Mouse (Mus musculus): ENCODE results near the gene Mtfr1l.

DNA sequence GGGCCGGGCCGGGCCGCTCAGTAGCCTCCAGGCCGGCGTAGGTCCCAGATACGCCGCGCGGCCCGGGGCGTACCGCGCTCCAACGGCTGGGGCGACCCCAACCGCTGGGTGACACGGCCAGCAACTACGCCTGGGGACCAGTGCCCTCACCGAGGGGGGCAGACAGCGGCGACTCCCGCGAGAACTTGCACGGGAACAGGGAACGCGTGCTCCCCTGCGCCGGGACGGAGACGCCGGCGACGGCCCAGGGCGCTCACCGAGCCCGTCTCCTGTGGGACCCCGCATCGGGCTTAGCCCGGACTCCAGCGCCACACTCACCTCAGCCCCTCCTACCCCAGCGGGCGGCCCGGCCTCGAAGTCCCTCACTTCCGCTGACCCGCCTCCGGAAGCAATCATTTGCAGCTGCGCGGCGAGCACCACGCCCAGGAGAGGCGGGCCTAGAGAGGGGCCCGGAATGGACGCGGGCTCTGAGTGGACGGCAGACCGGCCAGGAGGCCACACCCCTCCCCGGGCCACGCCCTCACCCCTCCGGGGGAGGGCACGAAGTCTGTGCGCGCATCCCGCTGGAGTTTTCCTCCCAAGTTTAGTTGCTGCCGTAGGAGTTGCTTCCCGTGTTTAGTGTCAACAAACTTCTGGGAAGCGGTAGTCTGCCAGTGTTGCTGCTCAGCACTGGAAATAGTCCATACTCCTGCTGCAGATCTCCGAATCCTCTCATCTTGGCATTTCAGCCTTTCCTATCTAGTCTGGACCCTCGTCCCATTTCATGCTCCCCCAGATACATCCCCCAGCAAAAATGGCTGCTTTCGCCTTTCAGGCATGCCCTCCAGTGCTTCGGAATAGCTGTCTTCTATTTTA, at the start of gene Mtfr1l:
- TF ChIP-seq EP300 (IDR thresholded peaks at IDR 0.05; ENCODE audit: low read depth) (no peak), CTCF (IDR thresholded peaks at IDR 0.05; ENCODE audit: low read depth) (no peak)

Measured in liver, postnatal 0 days (tissue).